Mouse (Mus musculus) regulatory T cell (primary cell): ENCODE data around the gene Tbkbp1.

Source experiments
- in situ Hi-C: fragments of 300-600 bp; cut with MboI, MseI; formaldehyde crosslinking; loops from one replicate; pipeline ENCODE4 v1.15.1; 2025; ENCODE audit warnings: high pct_unique_total_duplicates

Gene Tbkbp1

GRCm38 (mm10) chr11:97156999-97157398 is 5.7 kb upstream of the Tbkbp1 start:
- in situ Hi-C loops = no loop called here

- in situ Hi-C loops = no loop called here
Measured at GRCm38 (mm10) chr11:97152662-97153287, 1.5 kb upstream of the Tbkbp1 start.

GRCm38 (mm10) chr11:97152023-97152426 is 730 bp upstream of the Tbkbp1 start:
- in situ Hi-C loops = no loop called here

- in situ Hi-C loops = no loop called here
Measured at GRCm38 (mm10) chr11:97150411-97151330, 624 bp downstream of the Tbkbp1 start.

GRCm38 (mm10) chr11:97149995-97150410 is 1.3 kb downstream of the Tbkbp1 start:
- in situ Hi-C loops = loop anchor here (5.0 to 10.0 kb wide), 2 partner anchors 38 to 55 kb away; no protein-coding TSS in a partner anchor

GRCm38 (mm10) chr11:97149026-97149425 is 2.3 kb downstream of the Tbkbp1 start:
- in situ Hi-C loops = loop anchor here (5.0 to 10.0 kb wide), 2 partner anchors 37 to 54 kb away; no protein-coding TSS in a partner anchor

- in situ Hi-C loops = loop anchor here (5.0 to 10.0 kb wide), 2 partner anchors 36 to 54 kb away; no protein-coding TSS in a partner anchor
Measured at GRCm38 (mm10) chr11:97148591-97148990, 2.7 kb downstream of the Tbkbp1 start.

- in situ Hi-C loops = loop anchor here (5.0 to 10.0 kb wide), 2 partner anchors 35 to 53 kb away; no protein-coding TSS in a partner anchor
Measured at GRCm38 (mm10) chr11:97147333-97147732, 4.0 kb downstream of the Tbkbp1 start.

- in situ Hi-C loops = loop anchor here (5.0 to 10.0 kb wide), 2 partner anchors 34 to 52 kb away; no protein-coding TSS in a partner anchor
Measured at GRCm38 (mm10) chr11:97146724-97147123, 4.6 kb downstream of the Tbkbp1 start.

GRCm38 (mm10) chr11:97145951-97146350 is 5.3 kb downstream of the Tbkbp1 start:
- in situ Hi-C loops = loop anchor here (5.0 to 10.0 kb wide), 2 partner anchors 34 to 51 kb away; no protein-coding TSS in a partner anchor

- in situ Hi-C loops = loop anchor here (5.0 to 10.0 kb wide), 2 partner anchors 33 to 51 kb away; no protein-coding TSS in a partner anchor
Measured at GRCm38 (mm10) chr11:97145320-97145719, 6.0 kb downstream of the Tbkbp1 start.

GRCm38 (mm10) chr11:97143196-97143900 is 7.9 kb downstream of the Tbkbp1 start:
- in situ Hi-C loops = loop anchor here (10.0 kb wide), 1 partner anchor 49 kb away; no protein-coding TSS in a partner anchor

- in situ Hi-C loops = loop anchor here (10.0 kb wide), 1 partner anchor 47 kb away; no protein-coding TSS in a partner anchor
Measured at GRCm38 (mm10) chr11:97142159-97142608, 9.1 kb downstream of the Tbkbp1 start.

GRCm38 (mm10) chr11:97140811-97141210 is 10.5 kb downstream of the Tbkbp1 start:
- in situ Hi-C loops = loop anchor here (10.0 kb wide), 1 partner anchor 46 kb away; no protein-coding TSS in a partner anchor

- in situ Hi-C loops = no loop called here
Measured at GRCm38 (mm10) chr11:97139256-97139655, 12.0 kb downstream of the Tbkbp1 start.

- in situ Hi-C loops = no loop called here
Measured at GRCm38 (mm10) chr11:97138554-97139226, 12.6 kb downstream of the Tbkbp1 start.

- in situ Hi-C loops = no loop called here
Measured at GRCm38 (mm10) chr11:97133270-97133669, 18.0 kb downstream of the Tbkbp1 start.

- in situ Hi-C loops = no loop called here
Measured at GRCm38 (mm10) chr11:97132185-97132584, 19.1 kb downstream of the Tbkbp1 start.

GRCm38 (mm10) chr11:97131683-97132082 is 19.6 kb downstream of the Tbkbp1 start:
- in situ Hi-C loops = no loop called here

GRCm38 (mm10) chr11:97130318-97130717 is 21.0 kb downstream of the Tbkbp1 start:
- in situ Hi-C loops = no loop called here

GRCm38 (mm10) chr11:97128956-97129355 is 22.3 kb downstream of the Tbkbp1 start:
- in situ Hi-C loops = no loop called here
